Mouse (Mus musculus) erythroblast, embryonic 14.5 days (primary cell): Measurements from ENCODE around the gene D430042O09Rik. TPM values are rescaled to one million over a fixed set of nuclear protein-coding genes. Genes with fewer than 3 reads are reported as not detected.

ENCODE experiments used
- H3K27me3 ChIP-seq: 2 replicates; pipeline ENCODE4 v1.6.1; 2012; ENCODE audit warnings: inconsistent platforms; ENCODE audit not compliant: control insufficient read depth
- H3K36me3 ChIP-seq: 2 replicates; pipeline ENCODE4 v1.6.1; 2012; ENCODE audit warnings: mild to moderate bottlenecking, inconsistent platforms; ENCODE audit not compliant: control insufficient read depth
- H3K4me1 ChIP-seq: 2 replicates; pipeline ENCODE4 v1.6.1; 2012; ENCODE audit warnings: inconsistent platforms; ENCODE audit not compliant: control insufficient read depth
- H3K4me3 ChIP-seq: replicated peaks from 2 replicates; pipeline ENCODE3; 2012; ENCODE audit warnings: moderate library complexity, mild to moderate bottlenecking, inconsistent platforms
- H3K9me3 ChIP-seq: 2 replicates; pipeline ENCODE4 v1.6.1; 2012; ENCODE audit warnings: low read length, inconsistent platforms, mixed read lengths; ENCODE audit not compliant: control insufficient read depth
- GATA1 ChIP-seq: IDR thresholded peaks from 2 replicates; pipeline ENCODE4 v1.6.1; 2012; ENCODE audit warnings: low read length, inconsistent platforms, mixed read lengths
- TAL1 ChIP-seq: IDR thresholded peaks from 3 replicates; pipeline ENCODE4 v1.6.1; 2012; ENCODE audit warnings: low read length, inconsistent platforms, mixed read lengths
- polyA plus RNA-seq: library from polyadenylated mRNA; stranded (reverse); fragments of >175 nt; gene quantifications from 2 replicates; pipeline ENCODE4 v1.2.3, GENCODE M21; 2012

Gene D430042O09Rik
- polyA plus RNA-seq, 1 experiment = 0.30 TPM

DNA sequence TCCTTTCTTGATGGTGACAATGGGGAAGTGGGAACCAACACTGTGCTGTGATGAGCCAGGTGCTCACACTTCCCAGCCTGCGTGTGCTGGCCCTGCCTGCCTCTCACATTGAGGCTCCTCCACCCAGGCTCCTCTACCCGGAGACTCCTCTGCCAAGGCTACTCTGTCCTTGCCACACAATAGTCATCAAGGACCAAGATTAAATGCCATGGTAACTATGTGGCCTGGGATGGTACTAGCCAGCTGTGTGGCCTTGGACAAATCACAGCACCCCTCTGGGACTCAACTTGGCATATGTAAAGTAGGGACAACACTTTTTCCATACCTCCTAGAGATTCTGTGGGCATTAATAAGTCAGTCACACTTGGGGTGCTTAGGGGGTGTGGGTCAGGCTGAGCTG is 192.2 kb downstream of the D430042O09Rik start:
- Histone ChIP-seq H3K9me3 (0 out of 2 replicates have a peak, but pooled peaks cover 2% of the 10 kb centered on the region), H3K36me3 (no peaks in the 10 kb centered on the region), H3K4me3 (no peak overlapping the region), H3K27me3 (no peaks in the 10 kb centered on the region), H3K4me1 (no peaks in the 10 kb centered on the region; the same call in 1 of the 2 replicates)
- TF ChIP-seq TAL1 = no peak
- no peak for TF ChIP-seq GATA1

DNA sequence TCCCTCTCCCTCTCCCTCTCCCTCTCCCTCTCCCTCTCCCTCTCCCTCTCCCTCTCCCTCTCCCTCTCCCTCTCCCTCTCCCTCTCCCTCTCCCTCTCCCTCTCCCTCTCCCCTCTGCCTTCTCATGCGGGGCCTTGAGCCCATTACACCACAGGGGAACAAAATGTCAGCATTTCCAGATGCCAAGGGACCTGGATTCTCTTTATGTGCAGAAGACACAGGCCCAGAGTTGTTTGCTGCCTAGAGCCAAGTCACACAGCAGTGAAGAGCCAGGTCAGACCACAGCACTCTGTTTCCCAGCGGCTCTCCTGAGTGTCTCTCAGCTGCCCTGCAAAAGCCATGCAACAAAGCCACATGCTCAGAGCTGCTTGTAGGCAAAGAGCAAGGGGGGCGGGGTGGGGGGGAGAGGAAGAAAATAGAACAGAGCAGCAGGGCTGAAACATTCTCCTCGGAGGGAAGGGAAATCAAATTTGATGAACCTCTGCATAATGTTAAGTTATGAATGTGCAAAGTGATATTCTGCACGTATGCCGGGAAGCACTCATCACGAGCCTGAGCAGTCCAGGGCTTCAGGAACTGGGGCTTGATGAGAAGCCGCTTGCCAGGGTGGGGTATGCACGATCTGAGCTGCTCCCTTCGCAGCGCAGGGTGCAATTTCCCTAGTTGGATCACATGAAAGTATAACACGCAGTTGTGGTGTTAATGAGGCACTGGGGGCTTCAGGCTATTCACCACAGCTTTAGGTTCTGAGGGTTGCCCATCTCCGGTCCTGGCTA is 192.9 kb downstream of the D430042O09Rik start:
- Histone ChIP-seq H3K36me3 (no peaks in the 10 kb centered on the region), H3K27me3 (no peaks in the 10 kb centered on the region)
- TF ChIP-seq GATA1 = no peak
- TF ChIP-seq TAL1 = no peak

DNA sequence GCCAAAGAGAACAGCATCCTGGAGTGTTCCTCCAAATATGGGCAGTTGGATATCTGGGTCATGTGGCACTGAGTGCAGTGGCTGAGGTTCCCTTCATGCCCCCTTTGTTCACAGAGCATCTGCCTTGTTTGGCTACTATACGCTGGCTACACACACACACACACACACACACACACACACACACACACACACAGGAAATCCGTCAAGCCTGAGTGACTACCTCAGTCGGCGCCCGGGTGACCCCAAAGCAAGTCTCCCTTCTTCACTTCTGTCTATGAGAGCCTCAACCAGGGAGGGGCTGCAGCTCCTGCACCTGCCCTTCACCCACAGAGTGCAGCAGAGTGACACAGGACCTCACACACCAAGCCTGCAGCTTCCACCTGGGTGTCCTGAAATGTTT is 213.1 kb downstream of the D430042O09Rik start:
- TF ChIP-seq TAL1 = no peak
- TF ChIP-seq GATA1 = no peak
- Histone ChIP-seq H3K9me3 (no peaks in the 10 kb centered on the region), H3K4me3 (no peak overlapping the region), H3K36me3 (no peaks in the 10 kb centered on the region), H3K4me1 (no peaks in the 10 kb centered on the region), H3K27me3 (no peaks in the 10 kb centered on the region)

More for the DNA sequence above, 192.9 kb downstream of the D430042O09Rik start:
- no peak overlapping the region for H3K4me3 ChIP-seq
- H3K4me1 ChIP-seq = no peaks in the 10 kb centered on the region; the same call in 1 of the 2 replicates
- 0 out of 2 replicates have a peak, but pooled peaks cover 2% of the 10 kb centered on the region for H3K9me3 ChIP-seq

DNA sequence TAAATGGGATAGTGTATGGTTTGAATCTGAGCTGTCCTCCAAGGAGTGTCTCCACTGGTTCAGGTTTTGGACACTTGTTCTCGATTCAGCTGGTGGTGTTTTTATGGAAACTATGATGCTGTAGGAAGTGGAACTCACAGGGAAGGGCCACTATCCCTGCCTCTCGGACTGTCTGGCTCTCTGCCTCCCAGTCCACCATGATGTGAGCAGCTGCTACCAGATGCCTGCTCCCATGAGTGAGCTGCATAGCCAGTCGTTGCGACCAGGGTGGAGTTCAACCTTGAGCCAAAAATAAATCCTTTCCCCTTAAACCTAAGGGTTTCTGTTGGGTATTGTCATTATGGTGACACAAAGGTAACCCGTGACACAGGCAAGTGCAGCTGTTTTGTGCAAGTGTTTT is 216.4 kb downstream of the D430042O09Rik start:
- H3K4me3 ChIP-seq = no peak overlapping the region
- no peak for TF ChIP-seq GATA1
- TF ChIP-seq TAL1 = no peak
- no peaks in the 10 kb centered on the region for H3K4me1 ChIP-seq
- no peaks in the 10 kb centered on the region for H3K36me3 ChIP-seq
- no peaks in the 10 kb centered on the region for H3K27me3 ChIP-seq
- no peaks in the 10 kb centered on the region for H3K9me3 ChIP-seq

Other genes starting within 250 kb of the D430042O09Rik start
- 2.3 and 2.9 TPM in 2 replicates for gene Nsmce1, start 216.3 kb upstream of the D430042O09Rik start, polyA plus RNA-seq
- 0.08 and 0.09 TPM in 2 replicates for gene Il4ra, start 155.8 kb upstream of the D430042O09Rik start, polyA plus RNA-seq
- gene Il21r, start 104.5 kb upstream of the D430042O09Rik start, polyA plus RNA-seq = 0.04 and 0.05 TPM in 2 replicates
- 2.8 and 2.9 TPM in 2 replicates for gene Gtf3c1, start 108 bp upstream of the D430042O09Rik start, polyA plus RNA-seq